Mouse (Mus musculus) liver, embryonic 16.5 days (tissue): Measurements from ENCODE around the gene Gm7029. TPM values are rescaled to one million over a fixed set of nuclear protein-coding genes. Genes with fewer than 3 reads are reported as not detected.
A peak's percentile ranks its signal among the peaks of the same experiment; 100 is the strongest.

ENCODE experiments used
- ATAC-seq: fragments of 200-750 bp; cut with Nextera tagmentation; 2 replicates; pipeline ENCODE4 v1.8.0; 2017; ENCODE audit warnings: low read depth, mild to moderate bottlenecking, moderate number of reproducible peaks, moderate library complexity
- H3K27ac ChIP-seq: fragments of 300-500 bp; sonication (generic); 2 replicates; pipeline ENCODE4 v1.5.1; 2014; ENCODE audit warnings: mild to moderate bottlenecking, low read length
- H3K27me3 ChIP-seq: fragments of 300-500 bp; sonication (generic); 2 replicates; pipeline ENCODE4 v1.6.1; 2014; ENCODE audit warnings: low read depth, low read length, mixed read lengths; ENCODE audit not compliant: control insufficient read depth, insufficient read depth
- H3K36me3 ChIP-seq: fragments of 300-500 bp; sonication (generic); 2 replicates; pipeline ENCODE4 v1.6.1; 2014; ENCODE audit warnings: mild to moderate bottlenecking; ENCODE audit not compliant: control insufficient read depth, insufficient read depth
- H3K4me1 ChIP-seq: fragments of 300-500 bp; sonication (generic); 2 replicates; pipeline ENCODE4 v1.6.1; 2014; ENCODE audit warnings: low read depth, low read length, mixed read lengths; ENCODE audit not compliant: control insufficient read depth
- H3K4me2 ChIP-seq: fragments of 300-500 bp; sonication (generic); 2 replicates; pipeline ENCODE4 v1.6.1; 2014; ENCODE audit warnings: low read depth, low read length, mixed read lengths
- H3K4me3 ChIP-seq: fragments of 300-500 bp; sonication (generic); 2 replicates; pipeline ENCODE4 v1.5.1; 2014; ENCODE audit warnings: low read depth, mild to moderate bottlenecking, low read length
- H3K9ac ChIP-seq: fragments of 300-500 bp; sonication (generic); 2 replicates; pipeline ENCODE4 v1.6.1; 2014; ENCODE audit warnings: low read depth, low read length
- H3K9me3 ChIP-seq: fragments of 300-500 bp; sonication (generic); replicated peaks from 2 replicates; pipeline ENCODE4 v1.6.1; 2016; ENCODE audit warnings: low read length; ENCODE audit not compliant: control insufficient read depth
- WGBS: fragments of 180-500 bp; shearing (Covaris S2); extraction: QIAGEN DNeasy Blood & Tissue Kit; methylation state at CpG from one replicate; pipeline ENCODE4 v1.1.7; 2014; ENCODE audit not compliant: insufficient replicate concordance; 5-methylcytosine and 5-hydroxymethylcytosine counted together
- microRNA-seq: library from miRNA; unstranded; fragments of <30 nt; microRNA quantifications from one replicate; pipeline ENCODE4, GENCODE M21; 2016
- polyA plus RNA-seq: library from polyadenylated mRNA; unstranded; fragments of >200 nt; fragmentation: Nextera tagmentation; extraction: Ambion mirVana; gene quantifications from 2 replicates; pipeline ENCODE4 v1.2.1, GENCODE M21; 2015

The Gm7029 gene
- polyA plus RNA-seq, 1 experiment from 2014 or later = not detected

DNA sequence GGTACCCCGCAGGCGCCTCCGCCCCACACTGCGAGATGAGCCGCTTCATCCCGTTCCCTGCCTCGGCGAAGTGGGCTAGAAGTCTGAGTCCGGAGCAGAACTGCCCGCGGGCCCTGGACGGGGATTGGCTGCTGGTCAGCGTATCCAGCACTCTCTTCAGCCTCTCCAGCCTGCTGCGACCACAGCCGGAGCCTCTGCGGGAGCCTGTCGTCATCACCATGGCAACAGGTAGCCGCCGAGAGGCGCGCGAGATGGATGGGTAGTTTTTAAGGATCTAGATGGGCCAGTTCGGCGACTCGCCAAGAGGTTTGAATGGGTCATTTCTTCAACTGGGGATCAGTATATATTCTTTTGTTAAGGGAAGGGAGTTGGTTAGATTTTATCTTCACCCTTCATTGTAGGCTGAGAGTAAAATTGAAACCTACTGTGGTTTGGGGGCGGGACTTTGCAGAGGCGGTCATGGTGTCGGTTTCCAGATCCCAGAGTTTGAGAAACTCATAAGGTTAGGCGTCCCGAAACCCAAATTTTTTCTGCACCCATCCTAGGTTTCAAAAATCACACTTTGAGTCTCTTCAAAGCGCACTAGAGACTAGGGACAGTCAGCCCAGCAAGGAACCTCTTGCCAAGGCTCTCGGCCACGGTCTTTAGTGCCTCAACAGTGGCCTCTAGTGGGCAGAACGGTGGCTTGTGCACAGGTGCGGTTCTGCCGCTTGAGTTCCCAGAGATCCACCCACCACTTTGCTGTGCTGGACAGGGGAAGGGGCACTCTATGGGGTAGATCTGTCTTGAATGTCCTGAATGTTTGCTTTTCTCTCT lies 46.9 kb downstream of the Gm7029 start:
- ATAC-seq = peak; percentile 25
- under 1% methylated on average over 36 of the region's 36 CpGs for WGBS
- Histone ChIP-seq H3K4me2 (peak overlapping the region; percentile 93), H3K27ac (peak overlapping the region; percentile 93), H3K27me3 (no peaks in the 10 kb centered on the region), H3K4me3 (peak overlapping the region; percentile 86), H3K4me1 (peaks cover 31% of the 10 kb centered on the region), H3K9me3 (peaks cover 17% of the 10 kb centered on the region), H3K36me3 (peaks cover 16% of the 10 kb centered on the region), H3K9ac (peak overlapping the region; percentile 85)

- Histone ChIP-seq H3K4me3 (no peak overlapping the region), H3K9me3 (peaks cover 17% of the 10 kb centered on the region), H3K27me3 (no peaks in the 10 kb centered on the region), H3K4me1 (peaks cover 30% of the 10 kb centered on the region), H3K9ac (no peak overlapping the region), H3K4me2 (no peak overlapping the region), H3K36me3 (peaks cover 16% of the 10 kb centered on the region), H3K27ac (no peak overlapping the region)
- 72% methylated on average over 7 of the region's 7 CpGs for WGBS
- ATAC-seq = no peak
These were observed 47.7 kb downstream of the Gm7029 start for GRCm38 (mm10) chr17:33921361-33921760.

Small RNAs within 50 kb of the gene (microRNA-seq; reads per million reads assigned to microRNA genes)
- not detected for gene Gm27740

Other genes with a start within 250 kb of the Gm7029 start
- gene Zfp414, start 244.7 kb upstream of the Gm7029 start, polyA plus RNA-seq = 14.4 and 17.9 TPM in 2 replicates
- 4.0 and 5.6 TPM in 2 replicates for gene Pram1, start 235.8 kb upstream of the Gm7029 start, polyA plus RNA-seq
- 121 and 124 TPM in 2 replicates for gene Hnrnpm, start 187.0 kb upstream of the Gm7029 start, polyA plus RNA-seq
- 256 and 281 TPM in 2 replicates for gene March2, start 155.2 kb upstream of the Gm7029 start, polyA plus RNA-seq
- gene Rab11b, start 113.3 kb upstream of the Gm7029 start, polyA plus RNA-seq = 107 and 115 TPM in 2 replicates
- 29.3 and 29.6 TPM in 2 replicates for gene Angptl4, start 92.0 kb upstream of the Gm7029 start, polyA plus RNA-seq
- gene Kank3, start 63.3 kb upstream of the Gm7029 start, polyA plus RNA-seq = 10.0 and 13.7 TPM in 2 replicates
- 389 and 463 TPM in 2 replicates for gene Rps28, start 49.3 kb upstream of the Gm7029 start, polyA plus RNA-seq
- gene Ndufa7, start 49.3 kb upstream of the Gm7029 start, polyA plus RNA-seq = 243 and 245 TPM in 2 replicates
- 11.9 and 12.1 TPM in 2 replicates for gene Cd320, start 30.7 kb upstream of the Gm7029 start, polyA plus RNA-seq
- gene Kifc1, start 16.8 kb downstream of the Gm7029 start, polyA plus RNA-seq = 5.8 and 6.1 TPM in 2 replicates
- gene Platr17, start 31.3 kb downstream of the Gm7029 start, polyA plus RNA-seq = 0.21 and 0.54 TPM in 2 replicates
- 18.6 and 19.6 TPM in 2 replicates for gene Daxx, start 35.6 kb downstream of the Gm7029 start, polyA plus RNA-seq
- gene Tapbp, start 42.1 kb downstream of the Gm7029 start, polyA plus RNA-seq = 31.0 and 34.6 TPM in 2 replicates
- gene Zbtb22, start 42.1 kb downstream of the Gm7029 start, polyA plus RNA-seq = 7.8 and 9.1 TPM in 2 replicates
- gene Rgl2, start 55.7 kb downstream of the Gm7029 start, polyA plus RNA-seq = 7.8 and 9.0 TPM in 2 replicates
- gene Pfdn6, start 66.5 kb downstream of the Gm7029 start, polyA plus RNA-seq = 83.8 and 96.4 TPM in 2 replicates
- 12.2 and 13.4 TPM in 2 replicates for gene Wdr46, start 66.8 kb downstream of the Gm7029 start, polyA plus RNA-seq
- 2.2 and 2.3 TPM in 2 replicates for gene B3galt4, start 77.7 kb downstream of the Gm7029 start, polyA plus RNA-seq
- gene Vps52, start 82.0 kb downstream of the Gm7029 start, polyA plus RNA-seq = 21.3 and 21.9 TPM in 2 replicates
- 904 and 1,002 TPM in 2 replicates for gene Rps18, start 82.2 kb downstream of the Gm7029 start, polyA plus RNA-seq
- 126 and 139 TPM in 2 replicates for gene H2-K1, start 126.5 kb downstream of the Gm7029 start, polyA plus RNA-seq
- gene Ring1, start 150.8 kb downstream of the Gm7029 start, polyA plus RNA-seq = 3.2 and 4.0 TPM in 2 replicates
- 30.1 and 32.2 TPM in 2 replicates for gene H2-Ke6, start 154.2 kb downstream of the Gm7029 start, polyA plus RNA-seq
- 58.8 and 59.8 TPM in 2 replicates for gene Slc39a7, start 157.8 kb downstream of the Gm7029 start, polyA plus RNA-seq
- gene Rxrb, start 158.0 kb downstream of the Gm7029 start, polyA plus RNA-seq = 14.7 and 15.7 TPM in 2 replicates
- 0.26 and 0.27 TPM in 2 replicates for gene Col11a2, start 165.6 kb downstream of the Gm7029 start, polyA plus RNA-seq
- 0.43 and 0.57 TPM in 2 replicates for gene H2-Oa, start 218.5 kb downstream of the Gm7029 start, polyA plus RNA-seq
- gene H2-DMa, start 245.7 kb downstream of the Gm7029 start, polyA plus RNA-seq = 5.3 and 5.5 TPM in 2 replicates
- 32.0 and 35.8 TPM in 2 replicates for gene Brd2, start 248.8 kb downstream of the Gm7029 start, polyA plus RNA-seq